Mouse (Mus musculus) Patski (cell line): ENCODE measurements around the gene Mrgprd. TPM values are rescaled to one million over a fixed set of nuclear protein-coding genes. Genes with fewer than 3 reads are reported as not detected.

Source experiments
- ATAC-seq: fragments of 100-300 bp; one replicate; pipeline ENCODE4 v1.8.0; 2021
- CTCF ChIA-PET: fragments of 350-600 bp; sonication (Branson Sonifier 250); formaldehyde crosslinking; loops from one replicate; lab custom pipeline; 2022; ENCODE audit warnings: inconsistent platforms; lab: Charles Lee
- POLR2A ChIA-PET: fragments of 350-600 bp; sonication (Branson Sonifier 250); formaldehyde crosslinking; loops from one replicate; lab custom pipeline; 2022; ENCODE audit warnings: antibody characterized with exemption, inconsistent platforms; lab: Charles Lee
- DNase-seq: peaks from one replicate; pipeline ENCODE4 v3.0.0-alpha.2; 2011; ENCODE audit warnings: low read depth, low spot score
- H3K27me3 ChIP-seq: fragments of 371-371 bp; one replicate; pipeline ENCODE4 v1.5.1; 2021
- CTCF ChIP-seq: fragments of 100-300 bp; IDR thresholded peaks from one replicate; pipeline ENCODE4 v1.5.1; 2021
- in situ Hi-C: fragments of 300-500 bp; cut with MboI; formaldehyde crosslinking; loops from 3 replicates; pipeline ENCODE4 v1.11.1; 2018; ENCODE audit warnings: low pct_unique_long_range_greater_than_20kb, mixed read lengths
- polyA plus RNA-seq: library from polyadenylated mRNA; unstranded; gene quantifications from one replicate; pipeline ENCODE4 v1.2.3, GENCODE M21; 2021

Mrgprd gene
- polyA plus RNA-seq, 1 experiment from 2014 or later, result not detected

DNA sequence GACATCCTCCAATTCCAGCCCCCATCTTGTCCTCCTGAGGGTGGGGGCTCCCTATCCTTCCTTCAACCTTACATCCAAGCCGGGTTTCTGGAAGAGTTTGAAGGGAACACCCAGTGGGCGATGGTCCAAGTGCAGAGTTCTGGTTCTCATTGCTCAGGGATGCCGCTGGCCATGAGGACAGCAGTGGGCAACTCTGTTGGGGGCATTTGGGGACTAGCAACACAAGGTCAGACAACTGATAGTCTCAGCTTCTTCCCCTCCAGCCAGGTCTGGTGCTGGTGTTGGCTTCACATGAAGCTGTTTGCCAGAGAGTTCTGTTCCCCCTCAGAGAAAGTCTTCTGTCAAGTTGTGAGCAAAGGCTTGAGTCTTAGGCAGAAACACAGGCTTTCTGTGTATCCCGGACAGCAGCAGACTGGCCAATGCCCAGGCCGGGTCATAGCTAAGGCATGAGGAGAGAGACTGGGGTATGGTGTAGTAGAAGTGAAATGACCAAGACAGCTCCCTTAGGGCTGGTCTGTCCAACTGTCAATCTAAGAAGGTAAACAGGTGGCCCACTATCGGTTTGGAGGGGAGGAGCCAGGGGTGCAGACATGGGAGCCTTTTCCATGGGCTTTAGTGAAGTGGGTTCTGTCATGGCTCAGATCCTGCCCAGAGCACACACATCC is 13.2 kb upstream of the Mrgprd start:
- DNase-seq (no peak), ATAC-seq (no peak)
- in situ Hi-C loops, result no loop called here
- no peaks in the 10 kb centered on the region for H3K27me3 ChIP-seq
- CTCF ChIA-PET, result no interaction called here
- POLR2A ChIA-PET, result interaction anchor here (0.5 kb wide), 1 partner anchor 40 kb away, joined by 3 read pairs; no protein-coding TSS in a partner anchor
- no peak for TF ChIP-seq CTCF

DNA sequence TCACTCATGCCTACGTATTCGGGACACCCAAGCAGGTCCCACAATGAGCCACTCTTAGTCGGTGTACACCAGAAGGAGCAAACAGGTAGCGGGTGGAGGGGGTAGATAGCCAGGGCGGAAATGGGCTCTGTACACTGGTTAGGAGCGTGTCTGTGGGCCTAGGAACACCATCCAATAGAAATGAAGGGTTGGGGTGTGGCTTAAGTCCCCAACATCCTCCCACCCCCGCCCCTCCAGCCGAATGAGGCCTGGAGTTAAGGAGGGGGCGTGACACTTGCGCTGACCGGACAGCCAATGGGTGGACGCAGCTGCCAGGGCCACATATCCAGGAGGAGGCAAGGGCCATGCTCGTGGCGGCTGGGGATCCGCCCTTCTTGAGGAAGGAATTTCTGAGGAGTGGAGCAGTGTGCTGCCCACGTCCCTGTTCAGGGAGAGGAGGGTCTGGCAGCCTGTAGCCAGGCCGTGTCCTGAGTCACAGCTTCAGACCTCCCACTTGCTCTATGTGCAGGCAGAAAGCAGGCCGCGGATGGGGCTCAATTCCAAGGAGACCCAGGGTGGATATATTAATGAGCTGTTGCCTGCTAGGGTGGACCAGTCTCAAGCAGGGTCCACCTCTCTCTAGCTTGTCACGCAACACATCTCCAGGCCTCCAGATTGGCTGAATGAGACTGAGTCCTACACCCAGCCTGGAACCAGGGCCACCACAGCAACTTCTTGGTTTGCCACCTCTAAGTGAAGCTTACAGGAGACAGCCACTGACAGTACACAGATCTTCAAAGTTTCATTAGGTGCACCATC is 11.9 kb upstream of the Mrgprd start:
- H3K27me3 ChIP-seq, result no peaks in the 10 kb centered on the region
- TF ChIP-seq CTCF, result no peak
- POLR2A ChIA-PET, result no interaction called here
- CTCF ChIA-PET, result interaction anchor here (0.7 kb wide), 1 partner anchor 8 kb away, joined by 3 read pairs; no protein-coding TSS in a partner anchor
- in situ Hi-C loops, result no loop called here
- DNase-seq (no peak), ATAC-seq (no peak)

DNA sequence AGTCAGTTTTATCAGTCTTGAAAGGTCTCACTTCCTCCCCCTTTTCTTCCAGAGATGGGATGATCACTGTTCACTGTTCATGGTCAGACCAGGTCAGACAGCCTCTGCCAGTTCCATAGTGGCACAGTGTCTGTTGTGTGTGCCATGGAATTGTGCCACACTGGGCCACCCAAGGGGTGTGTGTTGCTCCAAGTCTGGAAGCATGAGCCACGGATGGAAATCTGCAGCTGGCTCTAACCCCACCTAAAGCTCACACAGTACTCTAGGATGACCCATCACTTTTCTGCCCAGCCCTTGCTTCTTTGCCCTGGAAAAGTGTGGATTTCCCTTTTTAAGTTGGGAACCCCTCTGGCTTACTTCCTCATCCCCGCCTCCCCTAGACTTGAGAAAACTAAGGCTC is 10.5 kb upstream of the Mrgprd start:
- no peak for DNase-seq
- ATAC-seq, result no peak
- TF ChIP-seq CTCF, result no peak
- no peaks in the 10 kb centered on the region for H3K27me3 ChIP-seq
- ChIA-PET POLR2A (no interaction called here), CTCF (interaction anchor here (1.2 kb wide), 1 partner anchor 24 kb away, joined by 3 read pairs; no protein-coding TSS in a partner anchor)
- in situ Hi-C loops, result no loop called here

GRCm38 (mm10) chr7:145307636-145308035 is 7.0 kb upstream of the Mrgprd start:
- no peak for TF ChIP-seq CTCF
- POLR2A ChIA-PET, result no interaction called here
- no peak for ATAC-seq

DNA sequence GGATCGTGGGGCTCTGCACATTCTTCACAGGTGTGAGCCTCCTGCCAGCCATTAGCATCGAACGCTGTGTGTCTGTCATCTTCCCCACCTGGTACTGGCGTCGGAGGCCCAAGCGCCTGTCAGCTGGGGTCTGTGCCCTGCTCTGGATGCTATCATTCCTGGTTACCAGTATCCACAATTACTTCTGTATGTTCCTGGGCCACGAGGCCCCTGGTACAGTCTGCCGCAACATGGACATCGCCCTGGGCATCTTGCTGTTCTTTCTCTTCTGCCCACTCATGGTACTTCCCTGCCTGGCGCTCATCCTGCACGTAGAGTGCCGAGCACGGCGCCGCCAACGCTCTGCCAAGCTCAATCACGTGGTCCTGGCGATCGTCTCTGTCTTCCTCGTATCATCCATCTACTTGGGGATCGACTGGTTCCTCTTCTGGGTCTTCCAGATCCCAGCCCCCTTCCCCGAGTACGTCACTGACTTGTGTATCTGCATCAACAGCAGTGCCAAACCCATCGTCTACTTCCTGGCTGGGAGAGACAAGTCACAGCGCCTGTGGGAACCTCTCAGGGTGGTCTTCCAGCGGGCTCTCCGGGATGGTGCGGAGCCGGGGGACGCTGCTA is 6.5 kb upstream of the Mrgprd start:
- CTCF ChIA-PET, result interaction anchor here (2.9 kb wide), 1 partner anchor 14 kb away, joined by 10 read pairs; no protein-coding TSS in a partner anchor
- in situ Hi-C loops, result no loop called here
- no peaks in the 10 kb centered on the region for H3K27me3 ChIP-seq
- POLR2A ChIA-PET, result no interaction called here
- DNase-seq (no peak), ATAC-seq (no peak)
- no peak for TF ChIP-seq CTCF

More at GRCm38 (mm10) chr7:145307636-145308035, 7.0 kb upstream of the Mrgprd start:
- CTCF ChIA-PET, result no interaction called here
- in situ Hi-C loops, result no loop called here
- DNase-seq, result no peak
- no peaks in the 10 kb centered on the region for H3K27me3 ChIP-seq

DNA sequence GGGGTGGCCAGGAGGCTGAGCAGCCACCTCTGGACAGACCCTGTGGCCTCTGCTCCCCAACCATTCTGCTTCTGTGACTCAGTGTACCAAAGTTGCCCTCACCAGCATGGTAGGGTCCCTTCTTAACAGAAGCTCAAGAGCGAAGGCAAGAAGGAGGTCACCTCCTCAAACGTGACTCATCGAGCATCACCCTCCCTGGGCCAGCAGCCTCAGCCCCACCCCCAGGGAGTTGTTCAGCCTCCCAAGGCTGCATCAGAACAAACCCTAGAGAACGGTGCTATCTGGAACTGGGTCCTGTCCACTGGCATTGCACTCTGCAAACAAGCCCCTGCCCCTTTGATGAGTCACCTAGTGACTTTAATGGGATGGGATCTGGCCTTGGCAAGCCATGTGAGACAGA is 5.8 kb upstream of the Mrgprd start:
- DNase-seq (no peak), ATAC-seq (peak; percentile 48)
- ChIA-PET POLR2A (no interaction called here), CTCF (interaction anchor here (2.9 kb wide), 1 partner anchor 15 kb away, joined by 10 read pairs; no protein-coding TSS in a partner anchor)
- no peaks in the 10 kb centered on the region for H3K27me3 ChIP-seq
- TF ChIP-seq CTCF, result no peak
- in situ Hi-C loops, result no loop called here

- no peak for TF ChIP-seq CTCF
- no peak for ATAC-seq
Measured at GRCm38 (mm10) chr7:145309877-145310276, 4.8 kb upstream of the Mrgprd start.

DNA sequence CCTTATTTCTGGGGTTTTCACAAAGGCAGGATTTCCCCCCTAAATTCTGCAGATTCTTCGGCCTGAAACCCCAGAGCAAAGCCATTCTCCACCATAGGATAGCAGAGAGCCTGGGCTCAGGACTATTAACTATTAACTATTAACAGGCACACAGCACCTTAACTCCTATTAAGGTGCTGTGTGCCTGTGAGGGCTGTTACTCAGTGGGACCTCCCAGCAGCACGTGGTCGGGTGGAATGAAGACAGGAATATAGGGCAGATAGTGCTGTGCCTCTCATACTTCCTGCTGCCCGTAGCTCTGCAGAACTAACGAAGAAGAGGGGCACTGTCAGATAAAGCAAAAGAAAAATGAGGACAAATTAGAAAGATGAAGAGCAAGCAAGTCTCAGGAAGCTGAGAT is 4.1 kb upstream of the Mrgprd start:
- no peak for TF ChIP-seq CTCF
- no peak for ATAC-seq
- in situ Hi-C loops, result no loop called here
- no peak for DNase-seq
- ChIA-PET POLR2A (no interaction called here), CTCF (interaction anchor here (2.9 kb wide), 1 partner anchor 16 kb away, joined by 10 read pairs; no protein-coding TSS in a partner anchor)
- no peaks in the 10 kb centered on the region for H3K27me3 ChIP-seq

More at GRCm38 (mm10) chr7:145309877-145310276, 4.8 kb upstream of the Mrgprd start:
- DNase-seq, result no peak
- ChIA-PET POLR2A (interaction anchor here (0.7 kb wide), 1 partner anchor 58 kb away, joined by 4 read pairs; no protein-coding TSS in a partner anchor), CTCF (interaction anchor here (1.0 to 2.9 kb wide), 2 partner anchors 16 to 32 kb away, joined by 3 to 10 read pairs; no protein-coding TSS in a partner anchor)
- no peaks in the 10 kb centered on the region for H3K27me3 ChIP-seq
- in situ Hi-C loops, result no loop called here

GRCm38 (mm10) chr7:145312137-145312536 is 2.5 kb upstream of the Mrgprd start:
- in situ Hi-C loops, result no loop called here
- ChIA-PET CTCF (interaction anchor here (1.5 kb wide), 1 partner anchor 18 kb away, joined by 4 read pairs; no protein-coding TSS in a partner anchor), POLR2A (no interaction called here)
- no peak for TF ChIP-seq CTCF
- no peaks in the 10 kb centered on the region for H3K27me3 ChIP-seq
- ATAC-seq (no peak), DNase-seq (no peak)

DNA sequence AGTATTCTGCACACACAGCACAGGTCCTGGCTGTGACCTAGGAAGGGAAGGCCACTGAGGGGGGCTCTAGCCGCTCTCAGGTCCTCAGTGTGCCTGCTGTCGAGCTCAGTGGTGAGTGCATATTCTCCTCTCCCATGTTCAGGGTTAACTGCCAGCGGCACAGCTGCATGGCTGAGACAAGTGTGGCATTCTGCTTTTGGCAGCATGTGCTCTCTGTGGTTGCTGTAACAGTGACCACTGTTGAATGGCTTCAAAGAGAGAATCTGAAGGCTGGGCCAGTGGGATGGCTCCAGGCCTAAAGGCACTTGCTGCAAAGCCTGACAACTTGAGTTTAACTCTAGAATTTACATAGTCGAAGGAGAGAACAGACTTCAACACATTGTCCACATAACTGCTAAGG is 2.9 kb downstream of the Mrgprd start:
- ChIA-PET POLR2A (no interaction called here), CTCF (interaction anchor here (1.1 kb wide), 1 partner anchor 10 kb away, joined by 3 read pairs; no protein-coding TSS in a partner anchor)
- in situ Hi-C loops, result no loop called here
- no peaks in the 10 kb centered on the region for H3K27me3 ChIP-seq
- DNase-seq, result no peak
- no peak for ATAC-seq
- TF ChIP-seq CTCF, result no peak
